Mouse (Mus musculus) erythroblast, embryonic 14.5 days (primary cell): ENCODE results near the gene Mrln.

ENCODE experiments used
- GATA1 ChIP-seq: IDR thresholded peaks from 2 replicates; pipeline ENCODE4 v1.6.1; 2012; ENCODE audit warnings: low read length, inconsistent platforms, mixed read lengths
- TAL1 ChIP-seq: IDR thresholded peaks from 3 replicates; pipeline ENCODE4 v1.6.1; 2012; ENCODE audit warnings: low read length, inconsistent platforms, mixed read lengths

GRCm38 (mm10) chr10:70257029-70257428 is 52.6 kb downstream of the Mrln start:
- TF ChIP-seq GATA1 (no peak), TAL1 (no peak)
